Mouse (Mus musculus): ENCODE measurements at regions not wholly inside any gene's neighbourhood (a gene's known extent, or its start where the extent isn't known, plus 50 kb on each side); places are given as distances from the start of the nearest gene placed in this dataset.

GRCm38 (mm10) chr7:121282154-121282553 is 109.5 kb upstream of the Hs3st2 start:
- Histone ChIP-seq H3K4me3 (ENCODE audit: low read length) (no peak overlapping the region), H3K27ac (no peak overlapping the region), H3K27me3 (ENCODE audit: insufficient read depth, low read length) (no peaks in the 10 kb centered on the region), H3K9me3 (ENCODE audit: low read length) (no peaks in the 10 kb centered on the region), H3K4me2 (ENCODE audit: low read depth, low read length) (no peak overlapping the region), H3K36me3 (ENCODE audit: insufficient read depth, low read length) (no peaks in the 10 kb centered on the region), H3K9ac (replicated peaks; ENCODE audit: low read length) (no peak overlapping the region), H3K4me1 (ENCODE audit: insufficient read depth, low read length) (no peaks in the 10 kb centered on the region)
- 70% methylated on average over 7 of the region's 7 CpGs for WGBS
- DNase-seq (ENCODE audit: low spot score) (no peak), ATAC-seq (no peak)
- TF ChIP-seq CTCF (IDR thresholded peaks at IDR 0.05; ENCODE audit: low read depth) = no peak

GRCm38 (mm10) chr7:121289737-121290136 is 101.9 kb upstream of the Hs3st2 start:
- 89% methylated on average over 16 of the region's 16 CpGs for WGBS
- no peak for ATAC-seq

GRCm38 (mm10) chr7:121296151-121296695 is 95.4 kb upstream of the Hs3st2 start:
- H3K27me3 ChIP-seq (ENCODE audit: insufficient read depth, low read length) = no peaks in the 10 kb centered on the region
- no peak overlapping the region for H3K4me2 ChIP-seq (ENCODE audit: low read depth, low read length)
- DNase-seq (ENCODE audit: low spot score) (no peak), ATAC-seq (no peak)
- no peaks in the 10 kb centered on the region for H3K4me1 ChIP-seq (ENCODE audit: insufficient read depth, low read length)
- no peaks in the 10 kb centered on the region for H3K9me3 ChIP-seq (ENCODE audit: low read length)
- H3K36me3 ChIP-seq (ENCODE audit: insufficient read depth, low read length) = no peaks in the 10 kb centered on the region
- no peak overlapping the region for H3K9ac ChIP-seq (replicated peaks; ENCODE audit: low read length)
- 78% methylated on average over 3 of the region's 3 CpGs for WGBS
- H3K4me3 ChIP-seq (ENCODE audit: low read length) = no peak overlapping the region
- TF ChIP-seq CTCF (IDR thresholded peaks at IDR 0.05; ENCODE audit: low read depth) = no peak
- H3K27ac ChIP-seq = no peak overlapping the region

More at GRCm38 (mm10) chr7:121289737-121290136, 101.9 kb upstream of the Hs3st2 start:
- no peaks in the 10 kb centered on the region for H3K27me3 ChIP-seq (ENCODE audit: insufficient read depth, low read length)
- H3K4me2 ChIP-seq (ENCODE audit: low read depth, low read length) = no peak overlapping the region
- H3K9ac ChIP-seq (replicated peaks; ENCODE audit: low read length) = no peak overlapping the region
- no peaks in the 10 kb centered on the region for H3K4me1 ChIP-seq (ENCODE audit: insufficient read depth, low read length)
- H3K4me3 ChIP-seq (ENCODE audit: low read length) = no peak overlapping the region
- H3K27ac ChIP-seq = no peak overlapping the region
- no peak for TF ChIP-seq CTCF (IDR thresholded peaks at IDR 0.05; ENCODE audit: low read depth)
- DNase-seq (ENCODE audit: low spot score) = no peak
- H3K36me3 ChIP-seq (ENCODE audit: insufficient read depth, low read length) = no peaks in the 10 kb centered on the region
- H3K9me3 ChIP-seq (ENCODE audit: low read length) = no peaks in the 10 kb centered on the region

GRCm38 (mm10) chr7:121312961-121313587 is 78.6 kb upstream of the Hs3st2 start:
- Histone ChIP-seq H3K27me3 (ENCODE audit: insufficient read depth, low read length) (no peaks in the 10 kb centered on the region), H3K36me3 (ENCODE audit: insufficient read depth, low read length) (no peaks in the 10 kb centered on the region), H3K9ac (replicated peaks; ENCODE audit: low read length) (peak overlapping the region; percentile 30; the same call in 1 of the 2 replicates), H3K27ac (no peak overlapping the region), H3K9me3 (ENCODE audit: low read length) (no peaks in the 10 kb centered on the region), H3K4me1 (ENCODE audit: insufficient read depth, low read length) (no peaks in the 10 kb centered on the region), H3K4me2 (ENCODE audit: low read depth, low read length) (peak overlapping the region; percentile 31), H3K4me3 (ENCODE audit: low read length) (no peak overlapping the region)
- DNase-seq (ENCODE audit: low spot score) (peak; percentile 39), ATAC-seq (0 out of 2 replicates have a peak, but pooled peaks have one; percentile 32)
- 5% methylated on average over 19 of the region's 19 CpGs for WGBS
- no peak for TF ChIP-seq CTCF (IDR thresholded peaks at IDR 0.05; ENCODE audit: low read depth)

GRCm38 (mm10) chr7:121314521-121314920 is 77.1 kb upstream of the Hs3st2 start:
- peak; percentile 8 for DNase-seq (ENCODE audit: low spot score)

GRCm38 (mm10) chr7:121329274-121329673 is 62.4 kb upstream of the Hs3st2 start:
- no peaks in the 10 kb centered on the region for H3K9me3 ChIP-seq (ENCODE audit: low read length)
- DNase-seq (ENCODE audit: low spot score) (no peak), ATAC-seq (no peak)
- H3K27me3 ChIP-seq (ENCODE audit: insufficient read depth, low read length) = no peaks in the 10 kb centered on the region
- TF ChIP-seq CTCF (IDR thresholded peaks at IDR 0.05; ENCODE audit: low read depth) = no peak
- no peaks in the 10 kb centered on the region for H3K4me1 ChIP-seq (ENCODE audit: insufficient read depth, low read length)
- H3K36me3 ChIP-seq (ENCODE audit: insufficient read depth, low read length) = no peaks in the 10 kb centered on the region
- no peak overlapping the region for H3K9ac ChIP-seq (replicated peaks; ENCODE audit: low read length)
- no peak overlapping the region for H3K4me2 ChIP-seq (ENCODE audit: low read depth, low read length)
- H3K27ac ChIP-seq = no peak overlapping the region
- WGBS = 87% methylated on average over 7 of the region's 7 CpGs
- H3K4me3 ChIP-seq (ENCODE audit: low read length) = no peak overlapping the region

More at GRCm38 (mm10) chr7:121314521-121314920, 77.1 kb upstream of the Hs3st2 start:
- Histone ChIP-seq H3K4me2 (ENCODE audit: low read depth, low read length) (no peak overlapping the region), H3K4me1 (ENCODE audit: insufficient read depth, low read length) (no peaks in the 10 kb centered on the region), H3K9ac (replicated peaks; ENCODE audit: low read length) (no peak overlapping the region), H3K4me3 (ENCODE audit: low read length) (no peak overlapping the region), H3K27ac (no peak overlapping the region), H3K9me3 (ENCODE audit: low read length) (no peaks in the 10 kb centered on the region), H3K36me3 (ENCODE audit: insufficient read depth, low read length) (no peaks in the 10 kb centered on the region), H3K27me3 (ENCODE audit: insufficient read depth, low read length) (no peaks in the 10 kb centered on the region)
- 76% methylated on average over 4 of the region's 4 CpGs for WGBS
- no peak for ATAC-seq
- TF ChIP-seq CTCF (IDR thresholded peaks at IDR 0.05; ENCODE audit: low read depth) = no peak

- ATAC-seq (no peak), DNase-seq (ENCODE audit: low spot score) (peak; percentile 18)
- Histone ChIP-seq H3K27ac (no peak overlapping the region), H3K9me3 (ENCODE audit: low read length) (no peaks in the 10 kb centered on the region), H3K4me2 (ENCODE audit: low read depth, low read length) (no peak overlapping the region), H3K9ac (replicated peaks; ENCODE audit: low read length) (no peak overlapping the region), H3K4me1 (ENCODE audit: insufficient read depth, low read length) (no peaks in the 10 kb centered on the region), H3K4me3 (ENCODE audit: low read length) (no peak overlapping the region), H3K27me3 (ENCODE audit: insufficient read depth, low read length) (no peaks in the 10 kb centered on the region), H3K36me3 (ENCODE audit: insufficient read depth, low read length) (no peaks in the 10 kb centered on the region)
- WGBS = 68% methylated on average over 2 of the region's 2 CpGs
- no peak for TF ChIP-seq CTCF (IDR thresholded peaks at IDR 0.05; ENCODE audit: low read depth)
These were observed 59.1 kb upstream of the Hs3st2 start for GRCm38 (mm10) chr7:121332532-121332931.
